Mouse (Mus musculus): Measurements from ENCODE around the gene Cd59b.
A peak's percentile ranks its signal among the peaks of the same experiment; 100 is the strongest.
"Not testable (repeated sequence)": the region's sequence is repeated elsewhere in the genome, so short reads cannot be mapped to it uniquely, and the experiment has no call there.

The Cd59b gene

DNA sequence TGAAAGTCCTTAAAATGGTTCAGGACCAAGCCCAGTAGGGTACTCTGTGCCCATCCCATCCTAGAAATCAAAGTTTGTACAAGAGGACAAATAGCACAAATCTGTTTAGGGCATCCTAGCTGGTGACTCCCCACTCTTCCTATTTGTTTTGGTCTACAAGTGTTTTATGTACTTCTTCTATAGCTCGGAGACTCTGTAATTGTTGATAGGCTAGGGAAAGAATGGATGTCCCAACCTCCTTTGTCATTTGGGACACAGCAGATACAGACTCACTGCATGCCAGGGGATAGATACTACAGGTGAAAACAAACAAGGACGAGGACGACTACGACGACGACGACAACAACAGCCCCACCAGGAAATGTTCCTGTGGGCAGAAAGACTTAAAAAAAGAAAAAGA lies 1.2 kb upstream of the Cd59b start, which contains the start of gene Gm10799:
Gene Gm10799, minus strand, starts transcription at position 101 of the 400 bp plus-strand sequence.
- DNase-seq, result not testable (repeated sequence)

DNA sequence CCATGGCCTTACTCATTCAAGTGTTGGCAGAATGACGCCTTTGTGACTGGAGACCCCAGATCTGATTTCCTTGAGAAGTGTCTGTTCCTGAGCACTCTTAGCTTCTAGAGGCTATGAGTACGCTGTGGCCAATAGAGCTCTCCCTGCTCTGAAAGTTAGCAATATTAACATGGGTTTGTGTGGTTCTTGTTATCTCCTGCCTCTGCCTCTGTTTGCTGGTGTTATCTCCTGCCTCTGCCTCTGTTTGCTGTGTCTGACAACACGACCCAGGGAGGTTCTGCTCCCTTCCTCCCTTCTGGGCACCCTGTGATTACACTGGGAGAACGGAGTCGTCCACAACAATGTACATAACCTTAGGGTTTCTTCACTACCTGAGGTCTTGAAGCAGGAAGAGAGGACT lies 8.6 kb downstream of the Cd59b start:
- DNase-seq, result not testable (repeated sequence)

DNA sequence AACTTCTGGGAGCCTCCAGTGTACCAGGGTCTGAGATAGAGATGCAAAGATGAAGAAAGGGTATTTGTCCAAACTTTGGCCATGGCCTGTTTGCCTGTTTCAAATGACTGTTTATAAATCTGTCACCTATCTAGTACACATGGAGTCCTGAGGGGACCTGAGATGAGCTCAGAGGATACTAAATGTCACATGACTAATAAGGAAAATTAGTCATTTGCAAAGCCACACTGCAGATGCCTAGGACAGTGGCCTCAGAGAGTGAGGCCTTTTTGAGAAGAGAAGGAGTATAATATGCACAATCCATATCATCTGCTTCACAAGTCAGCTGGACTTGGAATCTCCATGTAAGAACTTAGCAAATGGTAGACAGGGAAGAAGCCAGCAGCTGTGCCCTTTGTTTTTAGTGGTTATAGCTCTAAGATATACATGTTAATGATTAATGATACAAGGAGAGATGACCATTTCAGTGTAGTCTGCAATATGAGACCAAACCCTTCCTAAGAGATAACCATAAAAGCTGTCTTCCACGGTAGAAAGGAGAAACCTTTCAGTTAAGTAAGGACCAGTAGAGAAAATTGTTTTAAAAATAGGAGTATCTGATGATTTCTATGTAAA lies 11.9 kb downstream of the Cd59b start:
- not testable (repeated sequence) for DNase-seq

DNA sequence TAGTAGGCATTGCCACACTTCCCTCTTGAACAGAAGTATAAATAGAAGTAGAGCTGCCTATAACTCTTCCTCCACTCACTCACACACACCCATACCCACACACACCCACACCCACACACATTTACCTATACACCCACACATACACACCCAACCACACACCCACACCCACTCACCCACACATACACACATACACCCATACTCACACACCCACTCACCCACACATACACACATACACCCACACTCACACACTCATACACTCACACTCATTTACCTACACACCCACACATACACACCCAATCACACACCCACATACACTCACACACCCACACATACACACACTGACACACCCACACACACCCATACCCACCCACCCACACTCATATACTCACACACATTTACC lies 12.8 kb downstream of the Cd59b start:
- no peak for DNase-seq

DNA sequence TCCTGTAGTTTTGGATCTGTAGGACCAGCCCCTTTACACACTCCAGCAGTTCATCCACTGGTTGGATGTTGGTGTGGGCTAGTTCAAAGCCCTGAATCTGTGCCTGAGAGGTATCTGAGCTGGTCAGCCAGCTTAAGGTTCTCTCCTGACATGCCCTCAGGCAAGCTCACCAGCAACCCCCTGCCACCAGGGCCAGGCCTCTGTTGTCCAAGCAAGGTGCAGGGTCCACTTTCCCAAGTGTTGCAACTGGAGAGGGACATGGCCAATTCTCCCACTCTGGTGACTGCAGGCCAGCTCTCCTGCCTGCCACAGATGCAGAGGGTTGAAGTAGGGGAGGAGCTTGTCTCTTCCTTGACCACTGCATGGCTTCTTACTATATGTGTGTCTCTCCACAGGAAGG lies 14.4 kb downstream of the Cd59b start:
- not testable (repeated sequence) for DNase-seq

DNA sequence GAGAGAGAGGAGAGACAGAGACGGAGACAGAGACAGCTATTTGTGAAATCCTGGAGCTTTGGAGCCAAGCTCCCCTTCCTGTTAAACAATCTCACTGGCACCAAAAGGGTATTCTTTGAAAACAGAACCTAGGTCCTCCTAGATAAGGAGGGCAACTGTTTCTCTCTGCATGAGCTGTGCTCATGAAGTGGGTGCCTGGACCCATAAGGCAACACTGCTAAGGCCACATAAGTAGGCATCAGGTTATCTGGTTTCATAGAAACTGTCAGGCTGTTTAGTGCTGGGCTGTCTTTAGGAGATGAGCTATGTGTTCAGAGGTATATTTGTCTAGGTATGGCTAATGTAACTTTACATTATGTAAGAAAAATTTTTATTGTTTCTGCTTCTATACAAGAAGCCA lies 17.9 kb downstream of the Cd59b start:
- DNase-seq, result not testable (repeated sequence)

DNA sequence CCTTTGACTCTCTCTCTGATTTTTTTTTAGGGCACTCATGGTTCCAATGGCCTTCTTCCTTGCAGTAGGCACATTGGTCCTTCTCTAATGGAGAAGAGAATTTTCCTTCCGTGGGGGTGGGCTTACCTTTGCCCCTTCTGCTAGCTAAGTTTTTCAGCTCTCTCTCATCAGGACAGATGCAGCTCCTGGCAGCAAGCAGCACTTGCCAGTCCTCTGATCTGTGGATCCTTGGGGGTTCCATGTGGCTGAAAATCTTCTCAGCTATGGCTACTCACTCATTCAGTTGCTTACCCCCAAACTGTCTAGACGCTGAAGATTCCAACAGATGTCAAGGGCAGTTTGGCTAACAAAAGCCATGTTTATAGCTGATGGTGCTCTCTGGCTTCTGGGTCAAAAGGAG lies 23.7 kb downstream of the Cd59b start:
- no peak for DNase-seq

DNA sequence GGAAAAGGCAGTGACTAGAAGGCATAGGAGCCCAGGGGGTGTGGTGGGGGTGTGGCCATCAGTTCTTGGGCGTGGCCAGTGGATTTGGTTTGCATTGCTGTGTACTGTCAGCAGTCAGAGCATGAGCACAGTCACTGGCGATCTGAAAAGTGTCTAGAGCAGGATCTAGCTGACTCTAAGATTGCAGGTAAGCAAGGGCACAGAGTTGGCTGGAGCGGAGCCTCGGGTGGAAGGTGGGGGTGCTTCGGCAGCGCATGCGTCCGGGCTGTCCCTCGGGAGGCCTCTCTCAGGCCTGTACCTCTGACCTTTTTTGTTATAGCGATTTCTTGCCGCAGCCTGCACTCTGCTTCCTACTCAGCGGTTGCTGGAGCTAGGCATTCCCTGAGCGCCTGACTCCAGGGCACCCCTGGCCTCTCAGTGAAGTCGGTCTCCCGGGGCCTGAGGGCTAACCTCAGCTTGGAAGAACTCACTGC lies 26.1 kb downstream of the Cd59b start, which contains the start of gene Cd59a:
Gene Cd59a, plus strand, starts transcription at position 61 of the 473 bp plus-strand sequence.
- DNase-seq, result peak; percentile 57 to 65

DNA sequence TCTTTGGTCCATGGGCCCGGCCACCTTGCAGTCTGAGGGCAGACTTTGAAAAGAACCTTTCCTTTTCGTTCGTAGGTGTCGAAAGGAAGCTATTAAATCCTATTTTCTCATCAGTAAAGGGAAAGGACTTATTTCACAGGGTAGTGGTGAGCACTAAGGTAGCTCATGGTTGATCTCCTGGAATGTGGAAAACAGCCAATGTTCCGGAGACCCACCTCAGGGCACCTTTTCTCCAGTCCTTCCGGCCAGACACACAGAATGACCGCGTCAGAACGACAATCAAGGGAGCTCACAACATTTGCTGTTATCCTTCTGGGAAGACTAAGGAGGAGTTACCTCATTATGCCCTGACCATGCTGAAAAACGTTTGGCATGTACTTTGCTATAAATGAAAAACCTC lies 26.6 kb downstream of the Cd59b start:
- no peak for DNase-seq

DNA sequence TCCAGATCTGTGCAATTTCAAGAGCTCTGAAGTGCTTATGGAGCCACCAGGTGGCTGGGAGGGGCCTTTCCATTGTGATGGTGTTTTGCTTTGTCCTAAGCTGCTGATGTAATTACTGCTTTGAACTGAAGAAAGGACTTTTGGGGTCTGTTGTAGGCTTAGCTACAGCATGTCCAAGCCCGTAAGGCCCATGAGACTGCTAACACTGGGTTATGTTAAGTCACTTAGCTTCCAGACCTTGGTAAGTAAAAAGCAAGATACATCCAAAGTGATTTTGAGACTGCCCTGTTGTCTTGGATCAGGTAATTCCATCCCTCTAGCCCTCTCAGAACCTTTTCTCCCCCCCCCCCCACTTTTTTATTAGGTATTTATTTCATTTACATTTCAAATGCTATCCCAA lies 27.1 kb downstream of the Cd59b start:
- DNase-seq, result not testable (repeated sequence)

DNA sequence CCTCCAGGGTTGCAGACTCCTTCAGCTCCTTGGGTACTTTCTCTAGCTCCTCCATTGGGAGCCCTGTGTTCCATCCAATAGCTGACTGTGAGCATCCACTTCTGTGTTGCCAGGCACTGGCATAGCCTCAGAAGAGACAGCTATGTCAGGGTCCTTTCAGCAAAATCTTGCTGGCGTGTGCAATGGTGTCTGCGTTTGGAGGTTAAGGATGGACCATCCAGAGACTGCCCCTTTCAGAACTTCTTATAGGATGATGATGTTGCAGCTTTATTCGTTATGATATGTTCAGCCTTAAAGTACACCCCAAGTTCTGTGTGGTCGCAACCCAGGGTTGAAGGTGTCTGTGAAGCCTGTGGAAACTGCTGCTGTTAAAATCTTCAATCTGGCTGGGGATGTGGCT lies 27.7 kb downstream of the Cd59b start:
- not testable (repeated sequence) for DNase-seq

DNA sequence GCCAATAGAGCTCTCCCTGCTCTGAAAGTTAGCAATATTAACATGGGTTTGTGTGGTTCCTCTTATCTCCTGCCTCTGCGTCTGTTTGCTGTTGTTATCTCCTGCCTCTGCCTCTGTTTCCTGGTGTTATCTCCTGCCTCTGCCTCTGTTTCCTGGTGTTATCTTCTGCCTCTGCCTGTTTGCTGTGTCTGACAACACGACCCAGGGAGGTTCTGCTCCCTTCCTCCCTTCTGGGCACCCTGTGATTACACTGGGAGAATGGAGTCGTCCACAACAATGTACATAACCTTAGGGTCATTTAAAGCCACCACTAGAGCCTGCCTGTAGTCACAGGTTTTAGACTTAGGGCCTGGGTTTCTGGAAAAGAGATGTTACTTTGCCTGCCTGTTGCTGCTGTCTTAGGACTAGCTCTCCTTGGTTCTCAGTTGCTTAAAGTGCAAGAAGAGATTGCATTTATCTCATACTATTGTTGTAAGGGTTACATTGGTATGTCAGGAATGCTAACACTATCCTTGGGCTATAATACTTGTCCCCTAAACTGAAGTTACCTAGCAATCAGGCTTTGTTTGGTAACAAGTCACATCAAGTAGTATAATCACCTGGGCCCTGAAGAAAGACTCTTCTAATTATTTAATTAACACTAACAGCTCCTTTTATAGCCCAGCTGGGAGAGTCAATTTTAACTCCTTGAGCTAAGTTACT lies 29.0 kb downstream of the Cd59b start:
- DNase-seq, result no peak

DNA sequence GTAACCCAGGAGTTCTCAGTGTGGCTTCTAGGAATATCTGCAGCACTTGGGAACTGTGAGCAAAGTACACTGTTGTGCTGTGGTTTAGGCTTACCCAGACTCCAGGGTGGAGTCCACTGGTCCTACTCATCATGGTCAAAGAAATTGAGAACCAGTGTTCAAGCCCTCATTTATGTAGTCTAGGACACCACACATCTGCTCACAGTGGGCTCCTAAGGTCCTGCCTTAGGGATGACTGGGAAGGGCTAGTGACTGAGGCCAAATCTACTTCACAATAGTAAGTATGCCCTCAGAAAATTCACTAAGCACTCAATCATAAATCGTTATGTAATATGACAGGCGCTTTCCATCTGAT lies 29.6 kb downstream of the Cd59b start:
- no peak for DNase-seq

DNA sequence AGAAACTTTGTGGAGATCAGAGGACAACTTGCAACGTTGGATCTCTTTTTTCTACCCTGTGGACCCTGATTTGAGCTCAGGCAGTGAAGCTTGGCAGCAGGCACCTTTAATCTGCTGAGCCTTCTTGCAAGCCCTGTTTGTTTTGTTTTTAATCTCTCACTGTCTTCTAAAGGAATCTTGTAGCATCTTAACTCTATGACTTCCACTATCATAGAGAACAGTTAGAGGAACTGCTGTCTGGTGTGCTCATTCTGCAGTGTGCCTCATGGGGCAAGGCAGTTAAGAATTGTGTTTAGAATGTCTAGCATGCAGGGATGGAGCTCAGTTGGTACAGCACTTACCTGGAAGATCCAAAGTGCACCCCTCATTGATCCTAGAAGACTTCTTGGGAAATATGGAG lies 30.3 kb downstream of the Cd59b start:
- no peak for DNase-seq

DNA sequence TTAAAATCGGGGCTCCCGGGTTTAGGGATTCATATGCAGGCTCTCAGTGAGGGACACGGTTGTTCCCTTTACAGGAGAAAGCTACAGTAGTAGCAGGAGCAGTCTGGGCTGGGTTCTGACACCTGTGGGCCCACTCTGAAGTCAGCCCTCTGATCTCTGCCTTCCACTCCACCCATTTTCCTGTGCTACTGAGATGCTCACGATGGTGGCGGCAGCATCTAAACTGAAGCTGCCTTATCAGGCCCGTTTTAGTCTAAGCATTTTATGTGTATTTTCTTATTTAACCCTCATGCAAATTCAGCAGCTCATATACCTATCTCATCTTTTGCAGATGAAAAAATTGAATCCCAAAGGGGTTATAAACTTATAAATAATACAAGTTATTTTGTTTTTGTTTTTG lies 35.2 kb downstream of the Cd59b start:
- DNase-seq, result no peak

DNA sequence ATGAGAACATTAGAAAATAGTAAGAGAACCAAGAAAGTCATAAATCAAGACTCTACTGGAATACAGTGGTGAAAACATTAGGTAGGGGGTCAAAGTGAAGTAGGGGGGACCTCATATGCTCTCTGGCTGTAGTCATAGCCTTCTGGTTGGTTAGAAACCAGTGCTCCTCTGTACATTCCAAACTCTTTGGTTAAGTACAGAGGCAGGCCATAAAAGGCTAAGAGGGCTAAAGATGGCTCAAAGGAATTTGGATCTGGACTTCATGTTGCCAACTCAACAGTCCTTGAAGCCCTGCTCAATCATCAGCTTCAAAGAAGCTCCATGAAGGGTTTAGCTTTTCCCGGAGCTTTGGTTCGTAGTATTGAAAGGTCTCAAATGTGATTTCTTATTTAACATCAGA lies 39.4 kb downstream of the Cd59b start:
- not testable (repeated sequence) for DNase-seq

DNA sequence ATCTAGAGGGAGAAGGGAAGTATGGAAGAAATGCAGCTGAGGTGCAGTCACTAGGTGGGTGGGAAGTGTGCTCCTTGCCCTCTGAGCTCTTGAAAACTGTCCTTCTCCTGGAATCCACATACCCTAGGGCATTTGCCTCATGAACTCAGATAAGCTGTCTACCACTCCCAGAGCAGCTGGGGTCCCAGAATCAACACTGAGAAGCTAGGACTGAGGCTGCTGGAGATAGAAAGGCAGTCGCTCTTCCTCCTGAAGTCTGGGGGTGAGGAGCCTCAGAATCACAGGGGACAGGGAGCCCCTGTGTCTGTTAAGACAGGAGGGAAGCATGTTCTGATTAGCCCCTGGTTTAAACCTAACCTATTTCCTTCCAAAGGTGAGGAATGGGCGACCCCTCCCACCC lies 39.9 kb downstream of the Cd59b start:
- DNase-seq, result no peak

DNA sequence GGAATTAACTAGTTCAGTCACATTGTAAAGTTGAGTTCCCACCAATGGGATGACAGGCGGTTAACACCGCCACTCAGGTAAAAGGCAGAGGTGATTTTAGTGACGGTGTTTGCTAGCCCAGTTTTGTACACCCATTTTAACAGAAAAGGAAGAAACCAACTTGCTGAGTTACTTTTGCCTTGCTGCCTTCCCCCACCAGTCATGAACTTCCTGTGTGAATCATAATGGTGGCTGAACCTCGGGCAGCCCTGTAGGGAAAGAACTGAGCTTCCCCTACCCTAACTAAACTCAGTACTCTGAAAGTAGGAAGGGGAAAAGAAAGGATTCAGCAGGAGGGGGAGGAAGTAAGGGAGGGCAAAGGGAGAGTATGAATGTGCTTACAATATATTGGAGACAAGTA lies 40.4 kb downstream of the Cd59b start:
- DNase-seq, result no peak

DNA sequence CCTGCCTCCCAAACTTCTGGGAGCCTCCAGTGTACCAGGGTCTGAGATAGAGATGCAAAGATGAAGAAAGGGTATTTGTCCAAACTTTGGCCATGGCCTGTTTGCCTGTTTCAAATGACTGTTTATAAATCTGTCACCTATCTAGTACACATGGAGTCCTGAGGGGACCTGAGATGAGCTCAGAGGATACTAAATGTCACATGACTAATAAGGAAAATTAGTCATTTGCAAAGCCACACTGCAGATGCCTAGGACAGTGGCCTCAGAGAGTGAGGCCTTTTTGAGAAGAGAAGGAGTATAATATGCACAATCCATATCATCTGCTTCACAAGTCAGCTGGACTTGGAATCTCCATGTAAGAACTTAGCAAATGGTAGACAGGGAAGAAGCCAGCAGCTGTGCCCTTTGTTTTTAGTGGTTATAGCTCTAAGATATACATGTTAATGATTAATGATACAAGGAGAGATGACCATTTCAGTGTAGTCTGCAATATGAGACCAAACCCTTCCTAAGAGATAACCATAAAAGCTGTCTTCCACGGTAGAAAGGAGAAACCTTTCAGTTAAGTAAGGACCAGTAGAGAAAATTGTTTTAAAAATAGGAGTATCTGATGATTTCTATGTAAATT lies 41.6 kb downstream of the Cd59b start:
- not testable (repeated sequence) for DNase-seq

DNA sequence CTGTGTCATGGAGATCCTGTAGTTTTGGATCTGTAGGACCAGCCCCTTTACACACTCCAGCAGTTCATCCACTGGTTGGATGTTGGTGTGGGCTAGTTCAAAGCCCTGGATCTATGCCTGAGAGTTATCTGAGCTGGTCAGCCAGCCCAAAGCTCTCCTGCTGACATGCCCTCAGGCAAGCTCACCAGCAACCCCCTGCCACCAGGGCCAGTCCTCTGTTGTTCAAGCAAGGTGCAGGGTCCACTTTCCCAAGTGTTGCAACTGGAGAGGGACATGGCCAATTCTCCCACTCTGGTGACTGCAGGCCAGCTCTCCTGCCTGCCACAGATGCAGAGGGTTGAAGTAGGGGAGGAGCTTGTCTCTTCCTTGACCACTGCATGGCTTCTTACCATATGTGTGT lies 43.9 kb downstream of the Cd59b start:
- not testable (repeated sequence) for DNase-seq

DNA sequence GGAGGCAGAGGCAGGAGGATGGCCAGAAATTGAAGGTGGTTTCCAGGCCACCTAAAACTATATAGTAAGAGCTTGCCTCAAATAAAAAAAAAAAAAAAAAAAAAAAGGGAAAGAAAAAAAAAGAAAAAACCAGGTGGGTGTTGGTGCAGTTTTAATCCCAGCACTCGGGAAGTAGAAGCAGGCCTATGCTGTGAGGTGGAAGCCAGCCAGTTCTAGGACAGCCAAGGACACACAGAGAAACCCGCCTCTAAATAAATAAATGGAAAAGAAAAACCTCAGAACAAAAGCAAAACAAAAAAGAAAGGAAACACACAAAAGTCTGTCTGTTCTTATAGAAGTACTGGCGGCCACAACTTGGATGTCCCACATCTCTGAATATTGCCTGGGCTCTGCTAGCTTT lies 45.2 kb downstream of the Cd59b start:
- no peak for DNase-seq

DNA sequence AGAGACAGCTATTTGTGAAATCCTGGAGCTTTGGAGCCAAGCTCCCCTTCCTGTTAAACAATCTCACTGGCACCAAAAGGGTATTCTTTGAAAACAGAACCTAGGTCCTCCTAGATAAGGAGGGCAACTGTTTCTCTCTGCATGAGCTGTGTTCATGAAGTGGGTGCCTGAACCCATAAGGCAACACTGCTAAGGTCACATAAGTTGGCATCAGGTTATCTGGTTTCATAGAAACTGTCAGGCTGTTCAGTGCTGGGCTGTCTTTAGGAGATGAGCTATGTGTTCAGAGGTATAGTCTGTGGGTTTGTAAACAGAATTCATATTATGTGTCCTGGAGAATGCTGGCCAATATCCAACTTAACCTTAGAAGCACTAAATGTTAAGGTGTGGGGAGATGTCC lies 47.5 kb downstream of the Cd59b start:
- DNase-seq, result not testable (repeated sequence)

DNA sequence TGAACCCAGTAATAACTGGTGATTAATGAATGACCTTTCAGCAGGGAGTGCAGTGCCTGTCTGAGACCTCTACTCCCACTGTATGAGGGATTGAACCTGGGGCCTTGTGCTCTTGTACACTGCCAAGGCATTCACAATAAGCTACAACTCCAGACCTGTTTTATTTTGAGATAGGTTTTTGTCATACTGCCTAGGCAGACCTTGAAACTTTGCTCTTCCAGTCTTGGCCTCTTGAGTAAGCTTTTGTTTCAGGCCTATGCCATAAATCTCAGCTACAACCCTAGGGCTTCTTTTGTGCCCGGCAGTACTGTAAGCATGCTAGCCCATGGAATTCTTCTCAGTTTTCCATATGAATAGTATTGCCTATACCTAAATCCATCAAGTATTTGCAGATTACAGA lies 49.4 kb downstream of the Cd59b start:
- DNase-seq, result no peak

DNA sequence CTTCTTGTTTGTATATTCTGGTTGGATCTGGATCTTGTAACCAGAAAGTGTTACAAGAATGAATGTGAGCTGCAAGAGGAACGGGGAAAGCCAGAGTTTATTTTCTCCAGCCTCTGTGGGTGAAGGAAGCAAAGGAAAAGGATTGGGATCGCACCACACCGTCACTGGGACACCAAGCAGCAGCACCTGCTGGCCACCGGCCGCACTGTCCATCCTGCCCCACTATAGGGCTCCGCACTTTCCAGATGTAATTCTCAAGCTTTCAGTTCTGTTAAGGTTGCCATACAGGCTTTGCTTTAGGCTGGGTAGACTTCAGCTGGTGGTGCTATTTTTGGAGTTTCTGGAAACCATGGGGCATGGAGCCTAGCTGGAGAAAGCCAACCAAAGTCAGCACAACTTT lies 50.7 kb downstream of the Cd59b start:
- no peak for DNase-seq
